Mouse (Mus musculus) olfactory bulb, adult 2 months (tissue): ENCODE measurements at regions not wholly inside any gene's neighbourhood (a gene's known extent, or its start where the extent isn't known, plus 50 kb on each side); places are given as distances from the start of the nearest gene placed in this dataset.

Source experiments
- CTCF ChIP-seq: fragments of 200-500 bp; IDR thresholded peaks from 2 replicates; pipeline ENCODE4 v1.5.1; 2012; ENCODE audit warnings: low read depth, mild to moderate bottlenecking, low read length, moderate library complexity; ENCODE audit not compliant: insufficient read depth
- POLR2A ChIP-seq: fragments of 200-500 bp; IDR thresholded peaks from 2 replicates; pipeline ENCODE4 v1.6.1; 2012; ENCODE audit warnings: mild to moderate bottlenecking, low read depth, low read length, moderate library complexity; ENCODE audit not compliant: insufficient read depth

- TF ChIP-seq CTCF, result no peak
- no peak for TF ChIP-seq POLR2A
Observed at GRCm38 (mm10) chr12:109706820-109707219, 106.7 kb upstream of the Rtl1 start.
